In genomic region chr2:145675756-145676543, GRCm38 (mm10) we compare ENCODE assay signal across 8 mouse cellular contexts. TPM values are rescaled to one million over a fixed set of nuclear protein-coding genes. Genes with fewer than 3 reads are reported as not detected.
A peak's percentile ranks its signal among the peaks of the same experiment; 100 is the strongest.
DNase-seq lines count a peak whose midpoint lies in the region; ATAC-seq and TF ChIP-seq lines count a peak whose summit lies in the region.

No protein-coding gene starts in this region.

- H3K36me3 ChIP-seq in C2C12 (ENCODE audit: control insufficient read depth, insufficient read depth) = no peaks in the 10 kb centered on the region
- H3K36me3 ChIP-seq in heart, embryonic 15.5 days = no peaks in the 10 kb centered on the region
- no peaks in the 10 kb centered on the region for H3K36me3 ChIP-seq in stomach, embryonic 16.5 days (ENCODE audit: control insufficient read depth, insufficient read depth, low read length)

- H3K79me2 ChIP-seq in C2C12 (ENCODE audit: control insufficient read depth, insufficient read depth) = no peaks in the 10 kb centered on the region

- H3K9ac ChIP-seq in heart, embryonic 15.5 days = peak overlapping the region; percentile 71
- H3K9ac ChIP-seq in stomach, embryonic 16.5 days (ENCODE audit: low read length) = peak overlapping the region; percentile 79

- TF ChIP-seq CTCF in C2C12 (IDR thresholded peaks at IDR 0.05; ENCODE audit: control insufficient read depth, insufficient read depth, insufficient read length) = no peak

- H3K9me3 ChIP-seq in heart, embryonic 15.5 days (replicated peaks) = no peaks in the 10 kb centered on the region
- 0 out of 2 replicates have a peak, but pooled peaks cover 3% of the 10 kb centered on the region for H3K9me3 ChIP-seq in stomach, embryonic 16.5 days (replicated peaks; ENCODE audit: control insufficient read depth, low read length)

- H3K27me3 ChIP-seq in C2C12 (ENCODE audit: control insufficient read depth, insufficient read depth, insufficient read length) = no peaks in the 10 kb centered on the region
- no peaks in the 10 kb centered on the region for H3K27me3 ChIP-seq in heart, embryonic 15.5 days
- H3K27me3 ChIP-seq in stomach, embryonic 16.5 days (ENCODE audit: control insufficient read depth, insufficient read depth, low read length) = no peaks in the 10 kb centered on the region

- H3K27ac ChIP-seq in heart, embryonic 15.5 days = peak overlapping the region; percentile 82
- peak overlapping the region; percentile 82 for H3K27ac ChIP-seq in stomach, embryonic 16.5 days (ENCODE audit: low read length)

- 6% methylated on average over 27 of the region's 27 CpGs for WGBS in heart, embryonic 15.5 days
- 5% methylated on average over 27 of the region's 27 CpGs for whole genome bisulfite sequencing in stomach, embryonic 16.5 days

- no peaks in the 10 kb centered on the region for H3K79me3 ChIP-seq in C2C12 (ENCODE audit: low read depth)

- H3K4me3 ChIP-seq in C2C12 (ENCODE audit: insufficient read depth, poor library complexity, severe bottlenecking) = peak overlapping the region; percentile 46
- peak overlapping the region; percentile 74 for H3K4me3 ChIP-seq in heart, embryonic 15.5 days
- H3K4me3 ChIP-seq in stomach, embryonic 16.5 days (replicated peaks; ENCODE audit: low read length) = peak overlapping the region; percentile 61

- peak; percentile 27; the same call in 1 of the 2 replicates for ATAC-seq in heart, embryonic 15.5 days (replicated peaks; ENCODE audit: insufficient number of reproducible peaks, insufficient read depth, low FRiP score, low read depth)
- ATAC-seq in stomach, embryonic 16.5 days (ENCODE audit: insufficient read depth, low FRiP score) = peak; percentile 59

- peak overlapping the region; percentile 86 for H3K4me2 ChIP-seq in heart, embryonic 15.5 days
- H3K4me2 ChIP-seq in stomach, embryonic 16.5 days (ENCODE audit: low read depth, low read length) = peak overlapping the region; percentile 77

- peak; percentile 69 for DNase-seq in R1 (ENCODE audit: low read depth, low spot score)
- DNase-seq in embryo, embryonic 11.5 days (ENCODE audit: low read depth, low spot score) = peak; percentile 13
- DNase-seq in kidney, postnatal 14 days = peak; percentile 83
- peak; percentile 78 for DNase-seq in lung, postnatal 36 days
- DNase-seq in layer of hippocampus, adult 9-11 months = no peak

- peaks cover 20% of the 10 kb centered on the region for H3K4me1 ChIP-seq in heart, embryonic 15.5 days (replicated peaks)
- peaks cover 20% of the 10 kb centered on the region for H3K4me1 ChIP-seq in stomach, embryonic 16.5 days (ENCODE audit: control insufficient read depth, insufficient read depth, low read length)

- H3ac ChIP-seq in C2C12 (ENCODE audit: control insufficient read depth, insufficient read length, low read depth) = peak overlapping the region; percentile 33

TF ChIP-seq in C2C12, 6 proteins besides CTCF, POLR2A, EP300 and RAD21:
- TF ChIP-seq FOSL1 (IDR thresholded peaks at IDR 0.05; ENCODE audit: insufficient read depth, low read length, poor library complexity, severe bottlenecking) (no peak), USF1 (IDR thresholded peaks at IDR 0.05; ENCODE audit: low read depth) (no peak), MAX (IDR thresholded peaks at IDR 0.05) (no peak), MYOD1 (IDR thresholded peaks at IDR 0.05; ENCODE audit: control insufficient read depth, insufficient read length, low read depth) (no peak)

RNA-seq across cellular contexts. Expression of gene Rin2, which starts 0.9 kb away (rescaled TPM):
- 9.3 TPM for polyA plus RNA-seq in C2C12 (2012; fragmentation: generic; extraction: Trizol)
- polyA plus RNA-seq in heart, embryonic 15.5 days (2015; fragmentation: Nextera tagmentation; extraction: Ambion mirVana) = 18.4 and 25.5 TPM in 2 replicates
- 37.3 and 47.2 TPM in 2 replicates for polyA plus RNA-seq in stomach, embryonic 16.5 days (2015; fragmentation: Nextera tagmentation; extraction: Ambion mirVana)
